Mouse (Mus musculus): ENCODE measurements around the gene Zfp735. TPM values are rescaled to one million over a fixed set of nuclear protein-coding genes. Genes with fewer than 3 reads are reported as not detected.

The Zfp735 gene
- not detected in 2 replicates for polyA plus RNA-seq (2012; rRNA removed)

DNA sequence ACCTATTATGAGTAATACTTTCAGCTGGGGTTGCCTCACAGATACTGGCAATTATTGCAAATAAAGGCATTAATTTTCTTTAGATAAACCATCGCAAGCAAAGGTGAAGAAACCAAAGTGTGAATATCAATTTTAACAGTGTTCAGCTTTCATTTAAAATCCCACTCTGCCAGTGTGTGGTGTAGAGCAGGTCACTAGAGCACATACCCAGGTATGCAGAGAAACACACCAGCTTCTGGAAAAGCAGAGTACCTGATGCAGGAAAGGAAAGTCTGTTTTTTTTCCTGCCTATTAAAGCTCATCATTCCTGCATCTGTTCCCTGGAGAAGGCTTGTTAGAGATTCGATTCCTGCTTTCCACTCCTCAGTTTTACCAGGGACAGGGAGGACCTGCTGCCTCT lies at the start of gene Zfp735:
Zfp735 (plus strand) TSS at position 301 of the 400 bp plus-strand sequence.

Other genes starting within 250 kb of the Zfp735 start
- gene Olfr380, start 231.3 kb upstream of the Zfp735 start, polyA plus RNA-seq (2012; rRNA removed) = not detected in 2 replicates
- not detected in 2 replicates for gene Olfr381, start 197.2 kb upstream of the Zfp735 start, polyA plus RNA-seq (2012; rRNA removed)
- gene Olfr382, start 171.6 kb upstream of the Zfp735 start, polyA plus RNA-seq (2012; rRNA removed) = not detected in 2 replicates
- gene Olfr385, start 95.8 kb upstream of the Zfp735 start, polyA plus RNA-seq (2012; rRNA removed) = not detected in 2 replicates
- not detected in 2 replicates for gene Olfr384, start 90.2 kb upstream of the Zfp735 start, polyA plus RNA-seq (2012; rRNA removed)
- gene Olfr389, start 91.9 kb downstream of the Zfp735 start, polyA plus RNA-seq (2012; rRNA removed) = not detected in 2 replicates
- gene Olfr390, start 94.2 kb downstream of the Zfp735 start, polyA plus RNA-seq (2012; rRNA removed) = not detected in 2 replicates
- gene Olfr391-ps, start 114.3 kb downstream of the Zfp735 start, polyA plus RNA-seq (2012; rRNA removed) = not detected in 2 replicates
- gene Olfr392, start 128.3 kb downstream of the Zfp735 start, polyA plus RNA-seq (2012; rRNA removed) = not detected in 2 replicates
- not detected in 2 replicates for gene Olfr393, start 162.7 kb downstream of the Zfp735 start, polyA plus RNA-seq (2012; rRNA removed)
- not detected in 2 replicates for gene Olfr394, start 202.0 kb downstream of the Zfp735 start, polyA plus RNA-seq (2012; rRNA removed)
- not detected in 2 replicates for gene Olfr395, start 220.5 kb downstream of the Zfp735 start, polyA plus RNA-seq (2012; rRNA removed)
- gene Olfr23, start 247.9 kb downstream of the Zfp735 start, polyA plus RNA-seq (2012; rRNA removed) = not detected in 2 replicates